Mouse (Mus musculus) layer of hippocampus, adult 2 months (tissue): ENCODE measurements at regions not wholly inside any gene's neighbourhood (a gene's known extent, or its start where the extent isn't known, plus 50 kb on each side); places are given as distances from the start of the nearest gene placed in this dataset.

Source experiments
- DNase-seq, 2 experiments: peaks; one replicate each; pipeline ENCODE4 v3.0.0; 2022; ENCODE audit warnings: low spot score in 2 of 2
- H3K27ac ChIP-seq: fragments of 200-600 bp; 2 replicates; pipeline ENCODE4 v1.8.1; 2022
- H3K4me3 ChIP-seq: fragments of 200-600 bp; 2 replicates; pipeline ENCODE4 v1.8.1; 2022; ENCODE audit warnings: mild to moderate bottlenecking
- CTCF ChIP-seq: fragments of 200-600 bp; conservative IDR thresholded peaks from 2 replicates; pipeline ENCODE4 v1.8.1; 2022; ENCODE audit warnings: antibody characterized with exemption, mild to moderate bottlenecking, moderate library complexity

DNA sequence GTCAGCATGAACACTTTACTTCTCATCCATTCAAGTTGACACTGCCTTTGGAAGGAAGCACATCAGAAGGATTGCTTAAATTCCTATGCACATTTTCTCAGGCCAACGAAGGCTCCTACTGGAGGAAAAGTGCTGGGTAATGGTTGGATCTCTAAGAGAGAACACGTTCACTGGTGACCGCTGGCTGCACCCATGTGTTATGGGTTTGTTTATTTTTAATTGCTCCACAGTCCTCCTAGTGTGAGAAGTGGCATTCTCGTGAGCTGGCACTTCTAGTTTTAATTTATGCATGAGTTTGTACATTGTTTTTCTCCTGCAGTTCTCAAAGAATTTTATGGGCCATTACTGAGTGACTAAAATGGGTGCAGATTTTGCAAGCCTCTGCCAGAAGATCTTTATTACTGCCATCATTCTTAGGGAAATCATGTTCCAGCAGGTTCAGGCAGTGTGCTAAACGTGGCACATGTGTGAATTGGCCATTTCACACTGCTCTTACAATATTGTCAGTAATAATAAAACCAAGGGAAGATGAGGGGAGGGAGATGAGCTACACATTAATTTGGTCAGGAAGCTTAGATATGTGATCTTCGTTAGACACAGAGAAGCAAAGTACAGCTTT is 731.6 kb downstream of the Ttll7 start:
- Histone ChIP-seq H3K27ac (no peak overlapping the region), H3K4me3 (no peak overlapping the region)
- TF ChIP-seq CTCF: no peak
- DNase-seq: no peak

DNA sequence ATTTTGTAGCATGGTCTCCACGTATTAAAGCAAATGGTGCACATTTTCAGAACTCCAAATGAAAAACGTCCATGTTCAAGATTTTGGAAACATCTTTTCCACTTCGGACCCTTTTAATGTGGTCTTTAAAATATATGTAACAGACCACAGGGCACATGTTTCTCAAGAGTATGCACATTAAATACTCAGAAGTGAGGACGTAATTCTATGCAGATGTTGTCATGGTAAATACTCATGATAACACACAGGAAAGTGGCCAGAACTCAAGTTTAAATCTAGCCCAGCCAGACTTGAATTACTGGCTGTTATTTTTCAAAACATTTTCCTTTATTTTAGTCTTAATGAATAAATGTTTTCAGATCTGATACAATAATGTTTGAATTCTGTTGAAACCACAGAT is 719.7 kb downstream of the Ttll7 start:
- Histone ChIP-seq H3K27ac (no peak overlapping the region), H3K4me3 (no peak overlapping the region)
- no peak for DNase-seq
- no peak for TF ChIP-seq CTCF

DNA sequence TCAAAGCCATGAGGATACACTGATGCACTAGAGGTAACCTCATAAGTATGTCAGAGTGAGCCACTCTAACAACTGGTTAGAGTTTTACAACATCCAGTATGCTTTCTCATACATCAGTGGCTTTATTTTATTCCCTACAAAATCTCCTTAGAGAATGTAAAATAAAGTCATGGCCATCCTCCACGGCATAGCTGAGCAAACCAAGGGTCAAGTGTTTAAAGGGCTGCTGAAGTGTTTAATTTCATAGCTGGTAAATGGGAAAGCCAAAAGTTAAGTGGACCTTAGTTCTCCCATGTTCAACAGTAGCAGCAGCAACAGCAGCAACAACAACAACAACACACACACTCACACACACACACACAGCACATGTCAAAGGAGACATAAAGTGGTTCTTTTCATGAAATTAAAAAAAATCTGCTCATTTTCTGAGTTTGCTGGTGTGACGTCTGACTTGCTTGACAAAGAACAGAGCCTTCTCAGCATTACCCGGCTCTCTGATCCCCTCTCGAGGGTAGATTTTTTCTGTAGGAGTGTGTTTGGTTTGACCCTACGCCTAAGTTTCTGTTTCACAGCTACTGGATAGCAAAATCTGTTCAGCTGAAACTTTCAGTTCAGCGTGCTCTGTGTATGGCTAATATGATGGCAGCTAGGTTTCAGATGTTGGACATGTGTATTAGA is 693.3 kb downstream of the Ttll7 start:
- no peak overlapping the region for H3K4me3 ChIP-seq
- no peak for DNase-seq
- no peak overlapping the region for H3K27ac ChIP-seq
- no peak for TF ChIP-seq CTCF

DNA sequence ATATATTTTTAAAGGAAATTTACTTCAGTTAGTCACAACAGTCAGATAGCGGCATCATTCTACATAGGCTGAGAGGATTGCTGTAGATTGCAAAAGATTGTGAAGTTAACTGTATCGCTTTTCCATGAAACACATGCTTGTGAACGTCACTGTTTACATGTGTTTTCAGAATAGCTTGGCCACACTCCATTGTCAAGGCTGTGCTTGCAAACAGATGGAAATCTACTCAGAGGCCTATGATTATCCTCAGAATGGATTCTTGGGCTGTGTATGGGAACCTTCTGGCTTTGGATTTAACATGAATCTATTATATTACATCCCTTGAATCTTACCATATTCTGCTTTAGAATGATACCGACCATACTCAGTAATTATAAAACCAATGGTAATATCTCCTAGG is 690.1 kb downstream of the Ttll7 start:
- DNase-seq: no peak
- TF ChIP-seq CTCF: no peak
- Histone ChIP-seq H3K4me3 (no peak overlapping the region), H3K27ac (no peak overlapping the region)

DNA sequence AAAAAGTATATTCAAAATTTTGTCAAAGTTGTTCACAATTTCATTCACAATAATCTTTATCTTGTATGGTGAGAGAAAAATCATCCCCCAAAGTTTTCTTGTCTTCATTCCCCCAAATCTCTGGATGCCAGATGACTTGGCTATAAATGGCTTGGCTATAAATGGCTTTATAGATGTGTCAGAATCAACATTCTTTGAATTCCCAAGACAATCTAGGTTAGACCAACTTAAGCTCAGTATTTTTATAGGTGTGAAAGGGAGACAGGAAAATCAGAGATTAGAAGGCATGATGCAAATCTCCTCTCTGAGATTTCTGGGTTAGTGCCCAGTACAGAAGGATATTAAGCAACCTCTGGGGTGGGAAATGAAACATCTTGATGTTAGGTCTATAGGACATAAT is 685.4 kb downstream of the Ttll7 start:
- no peak for DNase-seq
- no peak for TF ChIP-seq CTCF
- no peak overlapping the region for H3K27ac ChIP-seq
- no peak overlapping the region for H3K4me3 ChIP-seq

DNA sequence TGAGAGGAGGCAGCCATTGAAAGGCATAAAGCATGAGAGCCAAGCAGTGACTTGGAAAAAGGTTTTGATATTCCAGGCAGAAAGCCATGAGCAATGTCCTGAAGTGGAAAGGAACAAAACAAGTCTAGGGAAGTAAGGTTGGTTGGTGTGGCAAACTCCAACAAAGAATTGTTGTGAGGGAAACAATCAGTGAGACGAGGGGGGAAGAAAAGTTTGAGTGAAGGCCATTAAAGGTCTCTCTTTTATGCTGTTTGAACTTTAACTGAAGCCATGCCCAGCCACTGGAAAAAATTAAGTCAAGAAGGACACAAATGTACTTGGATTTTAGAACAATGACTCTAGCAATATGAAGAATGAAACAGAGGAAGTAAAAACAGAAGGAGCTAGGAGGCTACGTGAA is 680.0 kb downstream of the Ttll7 start:
- H3K4me3 ChIP-seq: no peak overlapping the region
- DNase-seq: no peak
- no peak for TF ChIP-seq CTCF
- no peak overlapping the region for H3K27ac ChIP-seq

DNA sequence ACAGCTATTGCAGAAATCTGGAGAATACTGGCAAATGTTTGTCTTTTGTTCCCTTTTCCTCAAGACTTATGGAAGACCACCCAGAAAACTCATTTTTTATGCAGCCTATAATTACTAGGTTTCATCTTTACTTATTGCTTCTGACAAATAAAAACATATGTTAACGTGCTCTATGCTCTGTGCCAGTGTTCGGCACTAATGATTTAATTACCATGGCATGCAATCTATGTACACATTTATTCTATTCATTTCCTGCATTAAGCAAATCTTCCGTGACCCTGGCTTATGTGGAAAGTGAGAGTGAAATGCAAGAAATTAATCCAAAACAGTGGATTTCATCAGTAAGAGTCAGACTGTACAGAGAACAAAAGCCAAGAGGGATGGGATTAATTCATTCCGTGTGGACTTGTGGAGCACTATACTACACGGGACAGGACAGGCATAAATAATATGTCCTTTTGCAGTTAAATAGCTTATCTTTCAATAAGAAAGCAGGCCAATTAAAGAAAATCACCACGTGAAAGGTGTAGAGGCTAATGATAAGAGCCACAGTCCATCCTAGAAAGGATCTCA is 679.5 kb downstream of the Ttll7 start:
- Histone ChIP-seq H3K27ac (no peak overlapping the region), H3K4me3 (no peak overlapping the region)
- DNase-seq: no peak
- TF ChIP-seq CTCF: no peak
